Mouse (Mus musculus): Measurements from ENCODE around the gene Manbal. TPM values are rescaled to one million over a fixed set of nuclear protein-coding genes. Genes with fewer than 3 reads are reported as not detected.

Gene Manbal
- polyA plus RNA-seq, 1 experiment from 2014 or later = 90.9 TPM

Other genes starting within 250 kb of the Manbal start
- 22.7 and 29.3 TPM in 2 replicates for gene Samhd1, start 232.3 kb upstream of the Manbal start, polyA plus RNA-seq (2015; fragmentation: Nextera tagmentation; extraction: Ambion mirVana)
- gene Rbl1, start 163.1 kb upstream of the Manbal start, polyA plus RNA-seq (2015; fragmentation: Nextera tagmentation; extraction: Ambion mirVana) = 23.7 and 26.4 TPM in 2 replicates
- 275 and 283 TPM in 2 replicates for gene Rpn2, start 88.6 kb upstream of the Manbal start, polyA plus RNA-seq (2015; fragmentation: Nextera tagmentation; extraction: Ambion mirVana)
- 0.47 and 0.69 TPM in 2 replicates for gene Mroh8, start 88.0 kb upstream of the Manbal start, polyA plus RNA-seq (2015; fragmentation: Nextera tagmentation; extraction: Ambion mirVana)
- gene Ghrh, start 20.1 kb upstream of the Manbal start, polyA plus RNA-seq (2015; fragmentation: Nextera tagmentation; extraction: Ambion mirVana) = 1.3 TPM in 1 of 2 replicates, not detected in the other
- 21.5 and 22.1 TPM in 2 replicates for gene Src, start 50.9 kb downstream of the Manbal start, polyA plus RNA-seq (2015; fragmentation: Nextera tagmentation; extraction: Ambion mirVana)
- 732 and 923 TPM in 2 replicates for gene Nnat, start 192.5 kb downstream of the Manbal start, polyA plus RNA-seq (2015; fragmentation: Nextera tagmentation; extraction: Ambion mirVana)
- gene Blcap, start 203.7 kb downstream of the Manbal start, polyA plus RNA-seq (2015; fragmentation: Nextera tagmentation; extraction: Ambion mirVana) = 66.7 and 68.7 TPM in 2 replicates

Data from embryonic facial prominence, embryonic 13.5 days (tissue).